Mouse (Mus musculus): Measurements from ENCODE around the gene Raet1e. TPM values are rescaled to one million over a fixed set of nuclear protein-coding genes. Genes with fewer than 3 reads are reported as not detected.
"Not testable (repeated sequence)": the region's sequence is repeated elsewhere in the genome, so short reads cannot be mapped to it uniquely, and the experiment has no call there.

Gene Raet1e
- 2.1 and 2.3 TPM in 2 replicates for polyA plus RNA-seq (2015; fragmentation: Nextera tagmentation; extraction: Ambion mirVana)

DNA sequence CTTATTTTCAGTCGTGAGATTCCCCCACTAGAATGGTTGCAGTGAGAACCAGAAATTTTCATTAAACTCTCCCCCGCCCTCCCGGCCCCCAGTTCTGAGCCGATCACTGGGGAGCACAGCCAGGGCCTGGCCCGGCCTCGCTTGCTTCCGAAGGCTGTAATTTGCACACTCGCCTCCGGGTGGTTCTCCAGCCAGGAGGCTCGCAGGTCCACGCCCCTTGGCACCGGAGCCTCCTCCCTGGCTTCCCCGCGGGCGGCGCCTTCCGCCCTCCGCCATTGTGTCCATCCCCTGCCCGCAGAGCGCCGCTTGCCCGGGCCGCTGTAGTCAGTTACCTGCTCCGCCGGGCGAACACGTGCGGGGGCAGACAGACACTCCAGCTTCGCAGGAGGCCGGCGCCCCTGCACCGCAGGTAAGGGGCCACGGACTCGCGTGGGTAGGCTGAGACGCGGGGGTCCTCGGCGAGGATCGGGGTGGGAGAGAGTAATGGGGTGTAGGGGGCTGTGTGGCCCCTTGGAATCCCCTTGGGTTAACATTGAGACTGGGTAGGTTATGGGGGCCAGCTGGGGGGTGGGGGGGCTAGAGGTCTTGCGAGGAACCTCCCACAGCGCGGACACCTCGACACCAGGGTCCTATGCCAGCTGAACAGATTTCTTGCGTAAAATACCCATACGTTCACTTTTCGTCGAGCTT, at the start of gene Raet1e, which contains the start of gene H60b:
Raet1e (plus strand) TSS at position 260 of the 690 bp plus-strand sequence.
H60b (plus strand) TSS at position 277 of the 690 bp plus-strand sequence.
- H3K4me1 ChIP-seq (ENCODE audit: control insufficient read depth, insufficient read depth, low read length); H3K27ac ChIP-seq (ENCODE audit: low read length); H3K9me3 ChIP-seq (replicated peaks; ENCODE audit: control insufficient read depth, low read length); H3K36me3 ChIP-seq (ENCODE audit: control insufficient read depth, insufficient read depth); H3K9ac ChIP-seq (ENCODE audit: low read length): not testable (repeated sequence)
- peak; percentile 83 for ATAC-seq (replicated peaks; ENCODE audit: extremely low read depth, insufficient read depth, low FRiP score)
- Histone ChIP-seq H3K4me2 (ENCODE audit: low read depth, low read length) (peak within 1 kb of the TSS; percentile 68), H3K27me3 (ENCODE audit: control insufficient read depth, insufficient read depth, low read length) (peaks cover 37% of the 10 kb centered on the region), H3K4me3 (ENCODE audit: low read length) (peak within 1 kb of the TSS; percentile 54)
- WGBS, result under 1% methylated on average over 48 of the region's 48 CpGs

- H3K36me3 ChIP-seq (ENCODE audit: control insufficient read depth, insufficient read depth), result no peaks in the 10 kb centered on the region
- ATAC-seq (replicated peaks; ENCODE audit: extremely low read depth, insufficient read depth, low FRiP score), result peak; percentile 43; the same call in 1 of the 2 replicates
- no peaks in the 10 kb centered on the region for H3K27me3 ChIP-seq (ENCODE audit: control insufficient read depth, insufficient read depth, low read length)
- peak overlapping the region; percentile 60 for H3K9ac ChIP-seq (ENCODE audit: low read length)
- no peaks in the 10 kb centered on the region for H3K4me1 ChIP-seq (ENCODE audit: control insufficient read depth, insufficient read depth, low read length)
- peak overlapping the region; percentile 49 for H3K4me3 ChIP-seq (ENCODE audit: low read length)
- no peak overlapping the region for H3K27ac ChIP-seq (ENCODE audit: low read length)
- WGBS, result 1% methylated on average over 19 of the region's 19 CpGs
- H3K9me3 ChIP-seq (replicated peaks; ENCODE audit: control insufficient read depth, low read length), result no peaks in the 10 kb centered on the region
- peak overlapping the region; percentile 71 for H3K4me2 ChIP-seq (ENCODE audit: low read depth, low read length)
Measured at GRCm38 (mm10) chr10:22140665-22141280, 17.6 kb upstream of the Raet1e start.

- H3K4me1 ChIP-seq (ENCODE audit: control insufficient read depth, insufficient read depth, low read length); H3K4me2 ChIP-seq (ENCODE audit: low read depth, low read length); H3K4me3 ChIP-seq (ENCODE audit: low read length); H3K27ac ChIP-seq (ENCODE audit: low read length); H3K9ac ChIP-seq (ENCODE audit: low read length); H3K9me3 ChIP-seq (replicated peaks; ENCODE audit: control insufficient read depth, low read length); ATAC-seq (replicated peaks; ENCODE audit: extremely low read depth, insufficient read depth, low FRiP score); H3K36me3 ChIP-seq (ENCODE audit: control insufficient read depth, insufficient read depth); H3K27me3 ChIP-seq (ENCODE audit: control insufficient read depth, insufficient read depth, low read length): not testable (repeated sequence)
- 90% methylated on average over 1 of the region's 1 CpGs for WGBS
Measured at GRCm38 (mm10) chr10:22142194-22142593, 16.2 kb upstream of the Raet1e start.

GRCm38 (mm10) chr10:22142926-22143325, 15.4 kb upstream of the Raet1e start:
- Histone ChIP-seq H3K27me3 (ENCODE audit: control insufficient read depth, insufficient read depth, low read length) (no peaks in the 10 kb centered on the region), H3K4me3 (ENCODE audit: low read length) (no peak overlapping the region), H3K4me2 (ENCODE audit: low read depth, low read length) (no peak overlapping the region), H3K36me3 (ENCODE audit: control insufficient read depth, insufficient read depth) (no peaks in the 10 kb centered on the region), H3K4me1 (ENCODE audit: control insufficient read depth, insufficient read depth, low read length) (no peaks in the 10 kb centered on the region), H3K9me3 (replicated peaks; ENCODE audit: control insufficient read depth, low read length) (no peaks in the 10 kb centered on the region), H3K9ac (ENCODE audit: low read length) (no peak overlapping the region), H3K27ac (ENCODE audit: low read length) (no peak overlapping the region)
- ATAC-seq (replicated peaks; ENCODE audit: extremely low read depth, insufficient read depth, low FRiP score), result no peak
- 72% methylated on average over 5 of the region's 5 CpGs for WGBS

DNA sequence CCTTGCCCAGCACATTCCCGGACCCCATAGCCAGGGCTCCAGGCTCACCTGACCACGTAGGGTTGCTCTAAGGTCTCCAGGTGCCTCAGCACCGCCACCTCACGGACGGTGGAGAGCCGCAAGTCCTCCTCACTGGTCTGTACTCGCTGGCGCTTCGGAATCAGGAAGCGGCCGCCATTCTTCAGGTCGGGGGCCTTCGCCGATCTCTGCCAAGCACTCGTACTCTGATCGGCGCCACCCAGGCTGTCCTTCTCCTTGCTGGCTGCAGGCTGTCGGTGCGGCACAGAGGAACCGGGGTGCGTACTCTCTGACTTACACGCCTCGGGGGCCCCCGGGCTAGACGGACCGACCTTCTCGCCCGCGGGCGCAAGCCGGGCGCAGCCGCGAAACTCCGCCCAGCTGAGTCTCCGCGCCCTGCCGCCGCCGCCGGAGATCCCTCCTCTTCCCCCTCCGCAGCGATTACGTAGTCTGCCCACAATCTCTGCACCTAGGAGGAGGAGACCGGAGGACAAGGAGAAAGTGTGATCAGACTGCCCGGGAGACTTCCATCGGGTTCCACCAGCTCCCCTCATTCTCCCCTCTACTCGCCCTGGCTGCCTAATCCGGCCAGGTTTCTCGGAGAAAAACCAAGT, 9.8 kb upstream of the Raet1e start:
- Histone ChIP-seq H3K4me3 (ENCODE audit: low read length) (peak overlapping the region; percentile 76), H3K4me2 (ENCODE audit: low read depth, low read length) (peak overlapping the region; percentile 99), H3K36me3 (ENCODE audit: control insufficient read depth, insufficient read depth) (no peaks in the 10 kb centered on the region), H3K9ac (ENCODE audit: low read length) (peak overlapping the region; percentile 81), H3K4me1 (ENCODE audit: control insufficient read depth, insufficient read depth, low read length) (peaks cover 11% of the 10 kb centered on the region), H3K9me3 (replicated peaks; ENCODE audit: control insufficient read depth, low read length) (no peaks in the 10 kb centered on the region), H3K27me3 (ENCODE audit: control insufficient read depth, insufficient read depth, low read length) (peaks cover 18% of the 10 kb centered on the region), H3K27ac (ENCODE audit: low read length) (0 out of 2 replicates have a peak overlapping the region, but pooled peaks have one; percentile 36)
- ATAC-seq (replicated peaks; ENCODE audit: extremely low read depth, insufficient read depth, low FRiP score), result peak; percentile 85
- under 1% methylated on average over 50 of the region's 50 CpGs for WGBS

- Histone ChIP-seq H3K4me3 (ENCODE audit: low read length) (peak within 1 kb of the TSS; percentile 76), H3K27me3 (ENCODE audit: control insufficient read depth, insufficient read depth, low read length) (peaks cover 18% of the 10 kb centered on the region), H3K9me3 (replicated peaks; ENCODE audit: control insufficient read depth, low read length) (no peaks in the 10 kb centered on the region), H3K4me1 (ENCODE audit: control insufficient read depth, insufficient read depth, low read length) (peaks cover 11% of the 10 kb centered on the region), H3K36me3 (ENCODE audit: control insufficient read depth, insufficient read depth) (no peaks in the 10 kb centered on the region), H3K4me2 (ENCODE audit: low read depth, low read length) (peak within 1 kb of the TSS; percentile 99), H3K9ac (ENCODE audit: low read length) (peak within 1 kb of the TSS; percentile 81), H3K27ac (ENCODE audit: low read length) (0 out of 2 replicates have a peak within 1 kb of the TSS, but pooled peaks have one; percentile 36)
- under 1% methylated on average over 37 of the region's 37 CpGs for WGBS
- peak; percentile 38 for ATAC-seq (replicated peaks; ENCODE audit: extremely low read depth, insufficient read depth, low FRiP score)
Measured at GRCm38 (mm10) chr10:22149073-22149690, 9.2 kb upstream of the Raet1e start, which contains the start of gene E030030I06Rik. E030030I06Rik (minus strand) TSS chr10:22149270.

- Histone ChIP-seq H3K27me3 (ENCODE audit: control insufficient read depth, insufficient read depth, low read length) (peaks cover 18% of the 10 kb centered on the region), H3K4me3 (ENCODE audit: low read length) (peak overlapping the region; percentile 76), H3K36me3 (ENCODE audit: control insufficient read depth, insufficient read depth) (no peaks in the 10 kb centered on the region), H3K9ac (ENCODE audit: low read length) (peak overlapping the region; percentile 81), H3K9me3 (replicated peaks; ENCODE audit: control insufficient read depth, low read length) (no peaks in the 10 kb centered on the region), H3K4me1 (ENCODE audit: control insufficient read depth, insufficient read depth, low read length) (peaks cover 13% of the 10 kb centered on the region), H3K4me2 (ENCODE audit: low read depth, low read length) (peak overlapping the region; percentile 99), H3K27ac (ENCODE audit: low read length) (no peak overlapping the region)
- WGBS, result under 1% methylated on average over 50 of the region's 50 CpGs
- ATAC-seq (replicated peaks; ENCODE audit: extremely low read depth, insufficient read depth, low FRiP score), result no peak
Measured at GRCm38 (mm10) chr10:22149691-22150465, 8.5 kb upstream of the Raet1e start.

DNA sequence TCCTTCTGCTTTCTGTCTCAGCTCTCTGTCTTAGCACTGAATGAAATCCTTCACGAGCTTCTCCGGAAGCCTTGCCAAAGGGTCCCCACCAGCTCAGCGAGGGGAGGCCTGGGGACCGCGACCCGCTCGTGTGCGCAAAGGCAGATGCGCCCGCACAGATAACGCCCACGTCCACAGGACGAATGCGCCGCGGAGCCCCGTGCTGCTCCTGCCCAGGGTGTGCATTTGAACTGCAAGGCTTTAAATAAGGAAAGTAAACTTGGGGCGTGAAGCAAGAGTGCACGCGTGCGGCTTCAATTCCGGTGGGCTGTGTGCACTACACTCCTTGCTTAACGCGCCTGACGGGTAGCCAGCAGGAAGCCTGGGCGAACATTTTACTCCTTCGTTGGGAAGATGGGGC, 7.8 kb upstream of the Raet1e start:
- Histone ChIP-seq H3K4me1 (ENCODE audit: control insufficient read depth, insufficient read depth, low read length) (peaks cover 13% of the 10 kb centered on the region), H3K36me3 (ENCODE audit: control insufficient read depth, insufficient read depth) (no peaks in the 10 kb centered on the region), H3K9ac (ENCODE audit: low read length) (peak overlapping the region; percentile 29; the same call in 1 of the 2 replicates), H3K27ac (ENCODE audit: low read length) (no peak overlapping the region), H3K4me3 (ENCODE audit: low read length) (peak overlapping the region; percentile 76), H3K9me3 (replicated peaks; ENCODE audit: control insufficient read depth, low read length) (no peaks in the 10 kb centered on the region), H3K4me2 (ENCODE audit: low read depth, low read length) (peak overlapping the region; percentile 99), H3K27me3 (ENCODE audit: control insufficient read depth, insufficient read depth, low read length) (peaks cover 24% of the 10 kb centered on the region)
- under 1% methylated on average over 27 of the region's 27 CpGs for WGBS
- ATAC-seq (replicated peaks; ENCODE audit: extremely low read depth, insufficient read depth, low FRiP score), result no peak
